In the genomic region with DNA sequence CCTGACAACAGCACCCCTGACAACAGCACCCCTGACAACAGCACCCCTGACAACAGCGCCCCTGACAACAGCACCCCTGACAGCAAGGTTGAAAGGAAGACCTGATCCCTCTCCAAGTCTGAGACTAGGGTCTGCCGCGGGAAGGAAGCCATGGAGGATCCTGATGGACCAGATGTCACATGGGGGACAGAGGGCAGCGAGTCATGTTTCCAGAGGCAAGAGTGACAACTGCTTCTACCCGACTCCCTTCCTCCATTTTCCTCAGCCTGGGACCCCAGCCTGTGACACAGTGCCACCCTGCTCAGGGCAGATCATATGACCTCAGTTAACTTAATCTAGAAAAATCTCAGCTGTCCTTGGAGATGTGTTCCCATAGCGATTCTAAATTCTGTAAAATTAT, we compare ENCODE assay signal across 34 mouse cellular contexts. TPM values are rescaled to one million over a fixed set of nuclear protein-coding genes. Genes with fewer than 3 reads are reported as not detected.
DNase-seq lines count a peak whose midpoint lies in the region; ATAC-seq lines count a peak whose summit lies in the region.
"Had no signal": no experiment of that assay in that cellular context is flagged by ENCODE, and none has a peak within 500 bp of the region (broad histone marks: within the 10 kb centered on the region; RNA-seq: fewer than 3 reads in every experiment).

No protein-coding gene starts in this region.

- H3K9me3 ChIP-seq in hindbrain, embryonic 10.5 days, result no peaks in the 10 kb centered on the region
- no peaks in the 10 kb centered on the region for H3K9me3 ChIP-seq in hindbrain, embryonic 16.5 days (ENCODE audit: control insufficient read depth, low read length)
- no peaks in the 10 kb centered on the region for H3K9me3 ChIP-seq in neural tube, embryonic 11.5 days (ENCODE audit: control insufficient read depth, low read length)
- H3K9me3 ChIP-seq in hindbrain, embryonic 14.5 days (ENCODE audit: control insufficient read depth, low read length), result no peaks in the 10 kb centered on the region
- H3K9me3 ChIP-seq in intestine, embryonic 16.5 days (ENCODE audit: control insufficient read depth, low read length), result no peaks in the 10 kb centered on the region
- H3K9me3 ChIP-seq: embryonic facial prominence, embryonic 13.5 days; forebrain, embryonic 10.5 days; heart, embryonic 13.5 days; hindbrain, embryonic 15.5 days; intestine, embryonic 15.5 days; limb, embryonic 15.5 days had no signal

- no peaks in the 10 kb centered on the region for H3K36me3 ChIP-seq in hindbrain, embryonic 10.5 days
- no peaks in the 10 kb centered on the region for H3K36me3 ChIP-seq in hindbrain, embryonic 16.5 days (ENCODE audit: control insufficient read depth, insufficient read depth, low read length)
- no peaks in the 10 kb centered on the region for H3K36me3 ChIP-seq in neural tube, embryonic 11.5 days (ENCODE audit: control insufficient read depth, insufficient read depth, low read length)
- H3K36me3 ChIP-seq in hindbrain, embryonic 14.5 days (replicated peaks; ENCODE audit: control insufficient read depth, insufficient read depth), result no peaks in the 10 kb centered on the region
- H3K36me3 ChIP-seq in intestine, embryonic 16.5 days (ENCODE audit: control insufficient read depth, insufficient read depth, low read length), result no peaks in the 10 kb centered on the region
- H3K36me3 ChIP-seq: embryonic facial prominence, embryonic 13.5 days; forebrain, embryonic 10.5 days; heart, embryonic 13.5 days; hindbrain, embryonic 15.5 days; intestine, embryonic 15.5 days; limb, embryonic 15.5 days; midbrain, embryonic 12.5 days had no signal

- peaks cover 2% of the 10 kb centered on the region; the same call in 1 of the 2 replicates for H3K4me1 ChIP-seq in hindbrain, embryonic 10.5 days (replicated peaks)
- no peaks in the 10 kb centered on the region for H3K4me1 ChIP-seq in hindbrain, embryonic 16.5 days (ENCODE audit: control insufficient read depth, insufficient read depth, low read depth, low read length)
- no peaks in the 10 kb centered on the region for H3K4me1 ChIP-seq in neural tube, embryonic 11.5 days (ENCODE audit: control insufficient read depth, insufficient read depth, low read length)
- H3K4me1 ChIP-seq in hindbrain, embryonic 14.5 days (replicated peaks; ENCODE audit: control insufficient read depth, insufficient read depth, low read length), result no peaks in the 10 kb centered on the region
- H3K4me1 ChIP-seq in intestine, embryonic 16.5 days (ENCODE audit: control insufficient read depth, insufficient read depth, low read length), result no peaks in the 10 kb centered on the region
- H3K4me1 ChIP-seq: embryonic facial prominence, embryonic 13.5 days; forebrain, embryonic 10.5 days; heart, embryonic 13.5 days; hindbrain, embryonic 15.5 days; intestine, embryonic 15.5 days; limb, embryonic 15.5 days; midbrain, embryonic 12.5 days had no signal

- no peak for ATAC-seq in hindbrain, embryonic 16.5 days
- ATAC-seq in neural tube, embryonic 11.5 days (ENCODE audit: insufficient read depth, low FRiP score, low TSS enrichment), result peak; percentile 27; the same call in 1 of the 2 replicates
- ATAC-seq in hindbrain, embryonic 14.5 days (ENCODE audit: low FRiP score), result 0 out of 2 replicates have a peak, but pooled peaks have one; percentile 60
- ATAC-seq in intestine, embryonic 16.5 days, result no peak
- ATAC-seq: CD4-positive, CD25-positive, alpha-beta regulatory T cell, adult 4 months; forebrain, postnatal 0 days; intestine, embryonic 15.5 days had no signal

- H3K4me3 ChIP-seq in hindbrain, embryonic 10.5 days, result no peak overlapping the region
- H3K4me3 ChIP-seq in hindbrain, embryonic 16.5 days (ENCODE audit: low read length), result no peak overlapping the region
- no peak overlapping the region for H3K4me3 ChIP-seq in neural tube, embryonic 11.5 days (ENCODE audit: low read depth, low read length)
- no peak overlapping the region for H3K4me3 ChIP-seq in hindbrain, embryonic 14.5 days (replicated peaks; ENCODE audit: low read length)
- no peak overlapping the region for H3K4me3 ChIP-seq in intestine, embryonic 16.5 days (ENCODE audit: low read length)
- H3K4me3 ChIP-seq: embryonic facial prominence, embryonic 13.5 days; forebrain, embryonic 10.5 days; heart, embryonic 13.5 days; hindbrain, embryonic 15.5 days; intestine, embryonic 15.5 days; limb, embryonic 15.5 days; midbrain, embryonic 12.5 days had no signal

- H3K27ac ChIP-seq in hindbrain, embryonic 10.5 days, result no peak overlapping the region
- no peak overlapping the region for H3K27ac ChIP-seq in hindbrain, embryonic 16.5 days (ENCODE audit: low read depth, low read length)
- H3K27ac ChIP-seq in neural tube, embryonic 11.5 days (ENCODE audit: low read depth, low read length), result no peak overlapping the region
- no peak overlapping the region for H3K27ac ChIP-seq in hindbrain, embryonic 14.5 days
- H3K27ac ChIP-seq in intestine, embryonic 16.5 days (ENCODE audit: low read length), result no peak overlapping the region
- H3K27ac ChIP-seq: embryonic facial prominence, embryonic 13.5 days; forebrain, embryonic 10.5 days; heart, embryonic 13.5 days; hindbrain, embryonic 15.5 days; intestine, embryonic 15.5 days; limb, embryonic 15.5 days; liver, embryonic 14.5 days; midbrain, embryonic 12.5 days; stomach, postnatal 0 days had no signal

- peak; percentile 27 for DNase-seq in hindbrain, embryonic 10.5 days (ENCODE audit: low spot score)
- DNase-seq in neural tube, embryonic 11.5 days (ENCODE audit: low spot score), result no peak
- DNase-seq in neural tube, embryonic 10.5 days (ENCODE audit: extremely low spot score, low spot score), result no peak
- no peak for DNase-seq in hindbrain, embryonic 14.5 days (ENCODE audit: low spot score)
- DNase-seq in kidney, adult 8-10 months, result no peak
- DNase-seq: adrenal gland, postnatal 14 days; cerebellum, adult 11 months; cerebellum, adult 9-10 months; cerebellum, postnatal 36 days; forebrain, postnatal 0 days; heart, postnatal 10 days; kidney, adult 9 months; kidney, postnatal 10 days; layer of hippocampus, postnatal 36 days; left cerebral cortex, postnatal 4 days; lung, adult 2 months; lung, postnatal 14 days; right cerebral cortex, postnatal 4 days; thymus, adult 18-20 months; thymus, postnatal 25 days had no signal

- no peak overlapping the region for H3K9ac ChIP-seq in hindbrain, embryonic 16.5 days (ENCODE audit: low read depth, low read length)
- H3K9ac ChIP-seq in neural tube, embryonic 11.5 days (ENCODE audit: low read length), result no peak overlapping the region
- H3K9ac ChIP-seq in hindbrain, embryonic 14.5 days, result no peak overlapping the region
- no peak overlapping the region for H3K9ac ChIP-seq in intestine, embryonic 16.5 days (ENCODE audit: low read depth, low read length)
- H3K9ac ChIP-seq: embryonic facial prominence, embryonic 13.5 days; forebrain, postnatal 0 days; heart, embryonic 13.5 days; hindbrain, embryonic 15.5 days; intestine, embryonic 15.5 days; limb, embryonic 15.5 days; liver, embryonic 14.5 days; midbrain, embryonic 12.5 days had no signal

- H3K4me2 ChIP-seq in hindbrain, embryonic 16.5 days (ENCODE audit: low read length), result no peak overlapping the region
- no peak overlapping the region for H3K4me2 ChIP-seq in neural tube, embryonic 11.5 days (ENCODE audit: low read depth)
- no peak overlapping the region for H3K4me2 ChIP-seq in hindbrain, embryonic 14.5 days (replicated peaks)
- no peak overlapping the region for H3K4me2 ChIP-seq in intestine, embryonic 16.5 days (ENCODE audit: low read depth, low read length)
- H3K4me2 ChIP-seq: embryonic facial prominence, embryonic 13.5 days; heart, embryonic 13.5 days; hindbrain, embryonic 15.5 days; intestine, embryonic 15.5 days; limb, embryonic 15.5 days; midbrain, embryonic 12.5 days had no signal

- 55% methylated on average over 6 of the region's 6 CpGs for WGBS in hindbrain, embryonic 10.5 days
- 40% methylated on average over 6 of the region's 6 CpGs for WGBS in hindbrain, embryonic 16.5 days
- 66% methylated on average over 6 of the region's 6 CpGs for WGBS in neural tube, embryonic 11.5 days
- WGBS in hindbrain, embryonic 14.5 days, result 44% methylated on average over 6 of the region's 6 CpGs
- WGBS in intestine, embryonic 16.5 days, result 58% methylated on average over 6 of the region's 6 CpGs

- H3K27me3 ChIP-seq in hindbrain, embryonic 10.5 days (ENCODE audit: insufficient read depth, poor library complexity, severe bottlenecking), result no peaks in the 10 kb centered on the region
- H3K27me3 ChIP-seq in hindbrain, embryonic 16.5 days (replicated peaks; ENCODE audit: control insufficient read depth, insufficient read depth, low read length), result no peaks in the 10 kb centered on the region
- no peaks in the 10 kb centered on the region for H3K27me3 ChIP-seq in neural tube, embryonic 11.5 days (ENCODE audit: control insufficient read depth, insufficient read depth, low read length)
- no peaks in the 10 kb centered on the region for H3K27me3 ChIP-seq in hindbrain, embryonic 14.5 days (ENCODE audit: control insufficient read depth, insufficient read depth, low read length)
- H3K27me3 ChIP-seq in intestine, embryonic 16.5 days (replicated peaks; ENCODE audit: control insufficient read depth, insufficient read depth, low read length), result no peaks in the 10 kb centered on the region
- H3K27me3 ChIP-seq: embryonic facial prominence, embryonic 13.5 days; heart, embryonic 13.5 days; hindbrain, embryonic 15.5 days; intestine, embryonic 15.5 days; limb, embryonic 15.5 days; midbrain, embryonic 12.5 days had no signal

RNA-seq across cellular contexts. Expression of a gene that starts 25.6 kb away (rescaled TPM):
- 0.03 TPM in 1 of 2 replicates, not detected in the other for polyA plus RNA-seq in hindbrain, embryonic 10.5 days (2016; fragmentation: Nextera tagmentation; extraction: Ambion mirVana)
- 0.10 and 0.15 TPM in 2 replicates for polyA plus RNA-seq in hindbrain, embryonic 16.5 days (2015; fragmentation: Nextera tagmentation; extraction: Ambion mirVana)
- not detected in 2 replicates for polyA plus RNA-seq in neural tube, embryonic 11.5 days (2014; fragmentation: Nextera tagmentation; extraction: Ambion mirVana)
- 0.08 and 0.14 TPM in 2 replicates for polyA plus RNA-seq in hindbrain, embryonic 14.5 days (2014; fragmentation: Nextera tagmentation; extraction: Ambion mirVana)
- polyA plus RNA-seq in intestine, embryonic 16.5 days (2015; fragmentation: Nextera tagmentation; extraction: Ambion mirVana), result 0.76 and 1.1 TPM in 2 replicates
- polyA plus RNA-seq: forebrain, embryonic 10.5 days; midbrain, embryonic 12.5 days had no signal

RNA-seq across cellular contexts. Expression of a gene that starts 28.7 kb away (rescaled TPM):
- 0.09 and 0.14 TPM in 2 replicates for polyA plus RNA-seq in hindbrain, embryonic 10.5 days (2016; fragmentation: Nextera tagmentation; extraction: Ambion mirVana)
- 0.59 and 0.71 TPM in 2 replicates for polyA plus RNA-seq in hindbrain, embryonic 16.5 days (2015; fragmentation: Nextera tagmentation; extraction: Ambion mirVana)
- polyA plus RNA-seq in neural tube, embryonic 11.5 days (2014; fragmentation: Nextera tagmentation; extraction: Ambion mirVana), result 0.11 and 0.12 TPM in 2 replicates
- 0.46 and 0.73 TPM in 2 replicates for polyA plus RNA-seq in hindbrain, embryonic 14.5 days (2014; fragmentation: Nextera tagmentation; extraction: Ambion mirVana)
- polyA plus RNA-seq in intestine, embryonic 16.5 days (2015; fragmentation: Nextera tagmentation; extraction: Ambion mirVana), result not detected in 2 replicates
- polyA plus RNA-seq: CD4-positive, CD25-positive, alpha-beta regulatory T cell, adult 4 months; embryonic facial prominence, embryonic 13.5 days; forebrain, embryonic 10.5 days; heart, embryonic 13.5 days; intestine, embryonic 15.5 days; large intestine, adult 2 months; limb, embryonic 15.5 days; liver, embryonic 14.5 days; lung, adult 2 months; spleen, adult 2 months; stomach, postnatal 0 days had no signal

Comparison
In these comparisons a context has a peak if more than half of its experiments do, and no peak if none do; other contexts are left out.
1. ATAC-seq: peak in neural tube, embryonic 11.5 days (single experiment) and hindbrain, embryonic 14.5 days (single experiment); none in hindbrain, embryonic 16.5 days (single experiment) and intestine, embryonic 16.5 days (single experiment).